Mouse (Mus musculus): ENCODE data around the gene Gm29609.

Gene Gm29609

GRCm38 (mm10) chr5:31197072-31197471, 17.4 kb upstream of the Gm29609 start:
- peak in 1 of 2 experiments; percentile 13 for DNase-seq

- no peak for DNase-seq
Observed at GRCm38 (mm10) chr5:31196207-31196606, 16.5 kb upstream of the Gm29609 start.

- DNase-seq, result no peak
Observed at GRCm38 (mm10) chr5:31195671-31196070, 16.0 kb upstream of the Gm29609 start.

DNA sequence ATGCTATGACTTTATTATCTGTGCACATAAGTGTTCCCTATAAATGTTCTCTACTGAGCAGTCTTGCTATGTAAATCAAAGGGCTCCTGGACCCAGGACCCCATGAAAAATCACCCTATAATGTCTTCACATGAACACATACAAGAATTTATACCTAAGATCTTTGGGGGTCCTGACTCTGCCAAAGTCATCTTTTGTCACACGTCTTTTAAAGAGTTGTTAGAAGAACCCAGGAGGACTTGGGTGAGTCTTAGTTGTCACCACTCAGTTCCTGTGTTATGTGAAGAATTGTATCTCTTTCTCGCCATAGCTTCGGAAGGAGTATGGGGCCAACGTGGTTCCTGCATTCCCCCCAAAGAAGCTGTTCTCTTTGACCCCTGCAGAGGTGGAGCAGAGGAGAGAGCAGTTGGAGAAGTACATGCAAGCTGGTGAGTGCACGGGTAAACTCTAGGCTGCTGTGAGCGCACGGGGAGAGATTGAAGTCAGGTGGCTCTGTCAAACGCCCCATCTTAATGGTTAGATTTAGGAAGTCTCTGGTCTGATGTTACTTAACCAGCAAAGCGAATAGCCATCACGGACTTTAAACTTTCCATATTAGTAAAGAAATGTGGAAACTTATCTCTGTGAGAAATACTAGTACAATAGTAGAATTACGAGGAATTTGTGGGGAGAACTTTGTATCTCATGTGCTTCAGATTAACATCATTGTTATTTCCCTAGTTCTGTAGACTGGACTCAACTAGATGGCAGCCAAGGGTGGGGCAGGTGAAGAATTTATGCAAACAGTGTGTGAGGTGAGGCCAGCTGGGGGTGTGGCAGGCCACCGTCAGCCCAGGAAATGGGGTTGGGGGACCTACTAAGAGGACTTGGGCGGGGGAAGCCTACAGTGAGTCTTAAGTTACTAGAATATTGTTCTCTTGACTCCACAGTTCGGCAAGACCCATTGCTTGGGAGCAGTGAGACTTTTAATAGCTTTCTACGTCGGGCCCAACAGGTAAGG, 15.1 kb upstream of the Gm29609 start:
- peak in 1 of 2 experiments; percentile 16 for DNase-seq

GRCm38 (mm10) chr5:31193631-31194281, 14.0 kb upstream of the Gm29609 start:
- DNase-seq, result no peak

DNA sequence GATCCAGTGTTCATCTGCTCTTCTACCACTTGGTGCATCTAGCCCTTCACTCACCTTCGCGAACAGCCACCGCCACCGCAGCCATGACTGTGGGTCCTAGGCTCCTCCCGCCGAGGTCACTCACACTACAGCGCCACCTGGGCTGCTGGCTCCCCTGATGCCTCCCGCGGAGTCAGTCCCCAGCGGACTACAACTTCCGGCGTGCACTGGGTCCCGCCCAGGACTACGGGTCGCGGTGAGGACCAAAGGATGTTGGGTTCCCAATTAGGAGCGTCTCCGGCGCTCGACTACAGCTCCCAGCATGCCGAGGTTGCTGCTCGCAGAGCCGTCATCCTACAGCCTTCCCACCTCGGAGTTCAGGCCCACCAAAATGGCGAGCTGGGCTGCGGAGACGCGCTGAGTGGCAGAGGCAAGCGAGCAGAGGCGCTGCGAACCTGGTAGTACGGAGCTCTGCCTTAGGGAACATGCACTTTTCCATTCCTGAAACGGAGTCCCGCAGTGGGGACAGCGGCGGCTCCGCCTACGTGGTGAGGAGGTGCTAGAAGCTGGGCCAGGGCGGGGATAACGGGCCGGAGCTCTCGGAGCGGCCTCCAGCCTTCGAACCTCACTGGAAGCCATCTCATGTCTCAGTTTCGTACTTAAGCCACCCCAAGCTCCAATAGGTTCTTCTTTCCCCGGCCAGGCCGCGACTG, 13.4 kb upstream of the Gm29609 start, which contains the start of the genes Snx17 and Eif2b4:
Snx17 (plus strand) TSS at position 289 of the 692 bp plus-strand sequence.
Eif2b4 (minus strand) TSS at position 492 of the 692 bp plus-strand sequence.
- peak; percentile 100 for DNase-seq

GRCm38 (mm10) chr5:31192045-31192938, 12.6 kb upstream of the Gm29609 start:
- no peak for DNase-seq

GRCm38 (mm10) chr5:31190201-31190600, 10.5 kb upstream of the Gm29609 start:
- DNase-seq, result no peak

DNA sequence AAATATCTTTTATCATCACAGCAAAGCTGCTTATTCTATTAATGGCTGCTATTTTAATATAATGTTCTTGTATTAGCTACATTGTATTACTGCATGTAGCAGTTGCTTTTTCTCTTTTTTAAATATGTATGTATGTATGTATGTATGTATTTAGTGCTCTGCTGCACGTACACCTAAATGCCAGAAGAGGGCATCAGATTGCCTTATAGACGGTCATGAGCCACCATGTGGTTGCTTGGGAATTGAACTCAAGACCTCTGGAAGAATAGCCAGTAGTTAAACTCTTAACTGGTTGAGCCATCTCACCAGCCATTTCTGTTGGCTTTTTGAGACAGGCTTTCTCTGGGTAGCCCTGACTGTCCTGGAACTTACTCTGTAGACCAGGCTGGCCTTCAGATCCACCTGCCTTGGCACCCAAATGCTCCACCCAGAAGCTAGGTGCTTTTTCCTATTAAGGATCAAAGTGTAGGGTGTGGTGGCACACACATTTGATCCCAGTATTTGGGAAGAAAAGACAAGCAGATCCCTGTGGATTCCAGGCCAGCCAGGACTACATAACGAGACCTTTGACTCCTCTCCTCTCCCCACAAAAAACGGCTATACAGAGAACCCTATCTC, 8.6 kb upstream of the Gm29609 start:
- DNase-seq, result no peak

GRCm38 (mm10) chr5:31183678-31184077, 4.0 kb upstream of the Gm29609 start:
- no peak for DNase-seq

GRCm38 (mm10) chr5:31181183-31181770, 1.6 kb upstream of the Gm29609 start:
- DNase-seq, result no peak

GRCm38 (mm10) chr5:31179301-31179765, 378 bp downstream of the Gm29609 start:
- peak in 1 of 2 experiments; percentile 38 for DNase-seq

- DNase-seq, result no peak
Observed at GRCm38 (mm10) chr5:31168630-31169029, 11.1 kb downstream of the Gm29609 start.

GRCm38 (mm10) chr5:31164878-31165277, 14.8 kb downstream of the Gm29609 start:
- DNase-seq, result no peak

DNA sequence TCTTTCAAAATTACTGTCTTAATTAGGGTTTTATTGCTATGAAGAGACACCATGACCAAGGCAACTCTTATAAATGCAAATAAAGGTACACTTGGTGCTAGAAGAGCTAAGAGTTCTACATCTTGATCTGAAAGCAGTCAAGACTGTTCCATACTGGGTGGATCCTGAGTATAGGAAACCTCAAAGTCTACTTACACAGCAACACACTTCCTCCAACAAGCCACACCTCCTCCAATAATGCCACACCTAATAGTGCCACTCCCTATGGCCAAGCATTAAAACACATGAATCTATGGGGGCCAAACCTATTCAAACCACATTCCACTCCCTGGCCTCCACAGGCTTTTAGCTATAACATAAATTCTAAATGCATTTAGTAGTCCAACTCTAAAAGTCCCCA, 17.2 kb downstream of the Gm29609 start:
- no peak for DNase-seq

DNA sequence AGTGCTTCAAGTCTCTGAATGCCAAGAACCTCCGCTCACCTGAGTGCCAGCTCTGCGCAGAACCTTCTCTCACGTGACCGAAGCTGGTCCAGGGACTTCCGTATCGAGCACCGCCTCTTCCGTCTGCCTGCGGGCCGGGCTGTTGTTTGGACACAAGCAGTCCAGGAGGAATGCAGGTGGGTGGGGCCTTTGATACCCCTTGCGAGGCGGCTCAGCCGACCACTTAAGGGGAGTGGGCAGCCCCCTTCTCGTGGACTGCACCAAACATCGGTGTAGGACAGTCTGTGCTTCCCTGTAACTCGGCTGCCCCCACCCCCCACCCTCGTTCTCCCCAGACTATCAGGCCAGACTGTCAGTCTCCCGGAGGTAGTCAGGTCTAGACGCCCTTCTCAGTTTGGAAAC, 25.6 kb downstream of the Gm29609 start, which contains the start of gene Mpv17:
Mpv17 (minus strand) TSS at position 100 of the 402 bp plus-strand sequence.
- DNase-seq, result peak; percentile 86 to 89

- no peak for DNase-seq
Observed at GRCm38 (mm10) chr5:31153516-31154151, 26.1 kb downstream of the Gm29609 start.

DNA sequence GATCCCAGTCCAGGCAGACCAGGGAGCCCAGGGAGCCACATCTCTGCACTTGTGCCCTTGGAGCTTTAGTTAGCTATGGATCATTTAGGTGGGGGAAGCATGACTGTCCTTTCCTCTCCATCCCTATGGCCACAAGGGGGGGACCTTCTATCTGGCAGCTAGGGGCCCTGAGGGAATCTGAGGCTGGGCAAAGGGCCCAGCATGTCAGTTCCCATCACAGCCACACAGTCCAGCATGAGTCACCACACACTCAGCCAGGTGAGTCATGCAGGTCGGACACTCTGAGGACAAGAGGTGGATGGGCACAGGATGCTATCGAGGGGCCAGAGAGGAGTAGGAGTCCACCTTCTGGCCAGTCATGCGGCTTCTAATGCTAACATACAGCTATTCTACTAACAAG, 28.0 kb downstream of the Gm29609 start:
- DNase-seq, result peak; percentile 67 to 82

- peak in 1 of 2 experiments; percentile 41 for DNase-seq
Observed at GRCm38 (mm10) chr5:31149781-31150180, 29.9 kb downstream of the Gm29609 start.

GRCm38 (mm10) chr5:31138968-31139425, 40.7 kb downstream of the Gm29609 start:
- no peak for DNase-seq
